Mouse (Mus musculus): ENCODE results near the gene Hexdc.

DNA sequence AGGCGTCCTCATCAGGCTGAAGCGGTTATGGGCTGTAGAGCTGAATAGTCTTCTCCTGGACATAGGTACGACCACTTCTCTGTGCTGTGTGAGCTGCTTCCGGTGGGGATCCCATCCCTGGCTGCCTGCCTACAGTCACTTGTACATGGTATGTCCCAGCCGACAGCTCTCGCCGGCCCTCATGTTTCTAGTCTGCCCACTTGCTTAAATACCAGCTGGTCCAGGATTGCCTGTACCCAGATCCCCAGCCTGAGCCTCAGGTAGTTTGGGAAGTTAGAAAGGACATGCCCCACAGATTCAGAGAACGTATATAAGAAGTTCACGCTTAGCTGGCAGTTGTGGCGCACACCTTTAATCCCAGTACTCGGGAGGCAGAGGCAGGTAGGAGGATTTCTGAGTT lies 15.5 kb downstream of the Hexdc start:
- TF ChIP-seq POLR2A (IDR thresholded peaks at IDR 0.05; ENCODE audit: low read depth, low read length), result no peak
- no peak for TF ChIP-seq CTCF (IDR thresholded peaks at IDR 0.05; ENCODE audit: extremely low read depth, insufficient read depth, insufficient read length, insufficient replicate concordance)

All from spleen, adult 2 months (tissue).